Mouse (Mus musculus) lung, adult 2 months (tissue): ENCODE results near the gene Endog. TPM values are rescaled to one million over a fixed set of nuclear protein-coding genes. Genes with fewer than 3 reads are reported as not detected.
A peak's percentile ranks its signal among the peaks of the same experiment; 100 is the strongest.
"Not testable (repeated sequence)": the region's sequence is repeated elsewhere in the genome, so short reads cannot be mapped to it uniquely, and the experiment has no call there.

ENCODE experiments used
- DNase-seq: peaks from one replicate; pipeline ENCODE4 v3.0.0; 2022
- H3K4me1 ChIP-seq: fragments of 200-500 bp; 2 replicates; pipeline ENCODE4 v1.6.1; 2011; ENCODE audit warnings: low read length; ENCODE audit not compliant: control insufficient read depth, insufficient read depth
- H3K4me3 ChIP-seq: fragments of 200-500 bp; replicated peaks from 2 replicates; pipeline ENCODE3; 2011; ENCODE audit warnings: low read depth, mild to moderate bottlenecking, control low read depth, low read length; ENCODE audit errors: extremely low read depth
- CTCF ChIP-seq: fragments of 200-500 bp; IDR thresholded peaks from 2 replicates; pipeline ENCODE4 v1.5.1; 2011; ENCODE audit warnings: mild to moderate bottlenecking, low read length, control low read depth; ENCODE audit not compliant: insufficient read depth
- POLR2A ChIP-seq: fragments of 200-500 bp; IDR thresholded peaks from 2 replicates; pipeline ENCODE4 v1.6.1; 2011; ENCODE audit warnings: low read depth, mild to moderate bottlenecking, control low read depth, low read length, borderline replicate concordance; ENCODE audit errors: extremely low read depth
- WGBS: fragments of 180-500 bp; shearing (Covaris S2); methylation state at CpG from one replicate; pipeline ENCODE4 v1.1.7; 2018; 5-methylcytosine and 5-hydroxymethylcytosine counted together
- polyA plus RNA-seq: library from polyadenylated mRNA; depleted of rRNA; stranded (reverse); fragments of >200 nt; gene quantifications from 2 replicates; pipeline ENCODE4 v1.2.3, GENCODE M21; 2012

The Endog gene
- polyA plus RNA-seq, 1 experiment, result 58.1 TPM

GRCm38 (mm10) chr2:30134378-30134711, 36.9 kb upstream of the Endog start:
- Histone ChIP-seq H3K4me3 (peak overlapping the region; percentile 86), H3K4me1 (0 out of 2 replicates have a peak, but pooled peaks cover 6% of the 10 kb centered on the region)
- TF ChIP-seq POLR2A, result no peak
- TF ChIP-seq CTCF, result no peak
- no peak for DNase-seq
- 3% methylated on average over 6 of the region's 6 CpGs for WGBS

GRCm38 (mm10) chr2:30134928-30135620, 36.2 kb upstream of the Endog start:
- no peak for TF ChIP-seq POLR2A
- TF ChIP-seq CTCF, result no peak
- Histone ChIP-seq H3K4me1 (0 out of 2 replicates have a peak, but pooled peaks cover 6% of the 10 kb centered on the region), H3K4me3 (no peak overlapping the region)
- 32% methylated on average over 10 of the region's 10 CpGs for WGBS
- DNase-seq, result no peak

- WGBS, result 72% methylated on average over 10 of the region's 10 CpGs
- Histone ChIP-seq H3K4me3 (no peak overlapping the region), H3K4me1 (0 out of 2 replicates have a peak, but pooled peaks cover 6% of the 10 kb centered on the region)
- no peak for TF ChIP-seq CTCF
- no peak for TF ChIP-seq POLR2A
- DNase-seq, result no peak
These were observed 34.8 kb upstream of the Endog start for GRCm38 (mm10) chr2:30136458-30136857.

- not testable (repeated sequence) for H3K4me3 ChIP-seq, H3K4me1 ChIP-seq, DNase-seq
- 85% methylated on average over 4 of the region's 4 CpGs for WGBS
These were observed 31.3 kb upstream of the Endog start for GRCm38 (mm10) chr2:30140021-30140420.

GRCm38 (mm10) chr2:30144436-30144835, 26.9 kb upstream of the Endog start:
- 90% methylated on average over 4 of the region's 4 CpGs for WGBS
- Histone ChIP-seq H3K4me1 (no peaks in the 10 kb centered on the region), H3K4me3 (no peak overlapping the region)
- DNase-seq, result no peak
- TF ChIP-seq CTCF, result no peak
- TF ChIP-seq POLR2A, result no peak

- WGBS, result 61% methylated on average over 4 of the region's 4 CpGs
- Histone ChIP-seq H3K4me1 (no peaks in the 10 kb centered on the region), H3K4me3 (no peak overlapping the region)
- peak; percentile 53 for DNase-seq
- TF ChIP-seq CTCF, result no peak
- TF ChIP-seq POLR2A, result no peak
These were observed 23.8 kb upstream of the Endog start for GRCm38 (mm10) chr2:30147466-30147865.

GRCm38 (mm10) chr2:30151840-30152239, 19.5 kb upstream of the Endog start:
- no peak overlapping the region for H3K4me3 ChIP-seq
- DNase-seq, result no peak
- WGBS, result 74% methylated on average over 11 of the region's 11 CpGs
- TF ChIP-seq CTCF (no peak), POLR2A (no peak)
- no peaks in the 10 kb centered on the region for H3K4me1 ChIP-seq

GRCm38 (mm10) chr2:30152616-30153015, 18.7 kb upstream of the Endog start:
- 75% methylated on average over 8 of the region's 8 CpGs for WGBS
- no peaks in the 10 kb centered on the region for H3K4me1 ChIP-seq
- no peak for DNase-seq

GRCm38 (mm10) chr2:30159871-30160270, 11.4 kb upstream of the Endog start:
- H3K4me1 ChIP-seq, H3K4me3 ChIP-seq, DNase-seq: not testable (repeated sequence)
- 76% methylated on average over 7 of the region's 10 CpGs for WGBS

More at GRCm38 (mm10) chr2:30152616-30153015, 18.7 kb upstream of the Endog start:
- no peak overlapping the region for H3K4me3 ChIP-seq
- TF ChIP-seq CTCF (no peak), POLR2A (no peak)

GRCm38 (mm10) chr2:30161809-30162208, 9.5 kb upstream of the Endog start:
- Histone ChIP-seq H3K4me1 (no peaks in the 10 kb centered on the region), H3K4me3 (no peak overlapping the region)
- DNase-seq, result no peak
- TF ChIP-seq POLR2A (no peak), CTCF (peak; percentile 13; the same call in 1 of the 2 replicates)
